Mouse (Mus musculus) thymus, adult 2 months (tissue): Measurements from ENCODE around the gene Ssna1.

ENCODE experiments used
- CTCF ChIP-seq: fragments of 200-500 bp; IDR thresholded peaks from 2 replicates; pipeline ENCODE4 v1.5.1; 2012; ENCODE audit warnings: mild to moderate bottlenecking, control low read depth, low read length, moderate library complexity, borderline replicate concordance; ENCODE audit not compliant: control insufficient read depth, poor library complexity, insufficient read depth; ENCODE audit errors: extremely low read depth
- POLR2A ChIP-seq: fragments of 200-500 bp; IDR thresholded peaks from 2 replicates; pipeline ENCODE4 v1.6.1; 2012; ENCODE audit warnings: mild to moderate bottlenecking, low read length, control low read depth, moderate library complexity; ENCODE audit not compliant: control insufficient read depth, poor library complexity, insufficient read depth; ENCODE audit errors: extremely low read depth

DNA sequence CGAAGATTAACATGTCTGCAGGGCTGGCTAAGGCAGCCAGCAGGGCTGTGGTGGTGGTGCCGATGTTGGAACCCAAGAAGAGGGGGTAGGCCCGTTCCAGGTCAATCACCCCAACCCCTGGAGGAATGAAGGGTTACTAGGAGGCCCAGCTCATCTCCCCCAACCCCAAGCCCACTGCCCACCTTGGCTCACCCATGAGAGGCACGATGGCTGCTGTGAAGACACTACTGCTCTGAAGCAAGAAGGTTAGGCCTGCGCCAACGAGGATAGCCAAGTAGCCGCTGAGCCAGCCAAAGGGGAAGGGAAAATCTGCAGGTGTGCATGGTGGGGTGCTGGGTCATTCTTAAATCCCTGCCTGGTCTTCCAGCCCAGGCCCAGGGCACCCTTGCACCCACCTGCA is 41.7 kb downstream of the Ssna1 start:
- TF ChIP-seq POLR2A: no peak
- TF ChIP-seq CTCF: no peak
